Mouse (Mus musculus): ENCODE results near the gene Zmat3.
A peak's percentile ranks its signal among the peaks of the same experiment; 100 is the strongest.

The Zmat3 gene

DNA sequence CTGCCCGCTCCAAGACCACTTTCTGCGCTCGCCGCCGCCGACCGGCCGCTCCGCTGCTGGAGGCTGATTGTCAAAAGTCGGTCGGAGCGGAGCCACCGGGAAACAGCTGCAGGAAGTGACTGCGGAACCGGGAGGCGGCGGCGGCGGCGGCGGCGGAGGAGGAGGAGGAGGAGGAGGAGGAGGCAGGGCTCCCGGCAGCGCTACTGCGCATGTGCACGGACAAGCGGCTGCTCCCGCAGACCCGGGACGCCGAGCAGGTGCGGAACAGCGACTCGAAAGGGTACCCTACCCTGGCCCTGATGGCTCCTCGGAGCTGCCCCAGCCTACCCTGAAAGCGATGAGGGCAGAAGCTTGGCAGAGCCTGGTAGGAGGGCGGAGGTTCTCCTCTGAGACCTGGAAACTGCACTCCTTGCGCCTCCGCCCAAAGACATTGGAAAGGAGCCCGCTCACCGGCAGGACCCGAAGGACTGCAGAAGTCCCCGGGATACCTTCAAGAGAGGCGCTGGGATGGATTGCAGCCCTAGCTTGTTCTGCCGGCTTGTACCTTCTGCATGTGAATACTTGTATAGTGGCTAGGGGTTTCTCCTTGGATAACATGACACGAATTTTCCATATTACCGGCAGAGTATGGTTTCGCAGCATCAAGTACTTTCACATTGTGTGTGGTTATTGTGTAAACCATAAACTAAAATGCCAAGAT lies at the start of gene Zmat3:
TSS of gene Zmat3 (minus strand) at position 469 of the 700 bp plus-strand sequence.
- peak; percentile 76 to 84 for DNase-seq (ENCODE audit: low spot score in 2 of 2)

DNA sequence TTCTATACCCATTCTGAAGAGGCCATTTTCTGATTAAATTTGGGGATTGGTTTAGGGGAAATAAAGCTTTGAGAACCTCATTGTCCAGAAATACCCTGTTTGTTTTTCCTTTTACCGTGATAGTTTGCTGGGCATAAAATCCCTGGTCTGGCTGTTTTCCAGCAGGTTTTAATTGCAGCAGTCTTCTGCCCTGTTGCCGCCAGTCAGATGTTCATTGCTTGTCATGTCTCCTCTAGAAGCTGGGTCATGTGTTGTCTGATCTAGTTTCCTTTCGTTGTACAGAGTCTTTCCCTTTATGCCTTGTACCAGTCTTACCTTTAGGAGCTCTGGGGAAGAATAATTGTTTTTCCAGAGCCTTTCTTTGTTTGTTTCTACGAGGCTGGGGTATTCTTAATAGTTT lies 48.6 kb upstream of the Zmat3 start:
- no peak for DNase-seq (ENCODE audit: low spot score in 2 of 2)

DNA sequence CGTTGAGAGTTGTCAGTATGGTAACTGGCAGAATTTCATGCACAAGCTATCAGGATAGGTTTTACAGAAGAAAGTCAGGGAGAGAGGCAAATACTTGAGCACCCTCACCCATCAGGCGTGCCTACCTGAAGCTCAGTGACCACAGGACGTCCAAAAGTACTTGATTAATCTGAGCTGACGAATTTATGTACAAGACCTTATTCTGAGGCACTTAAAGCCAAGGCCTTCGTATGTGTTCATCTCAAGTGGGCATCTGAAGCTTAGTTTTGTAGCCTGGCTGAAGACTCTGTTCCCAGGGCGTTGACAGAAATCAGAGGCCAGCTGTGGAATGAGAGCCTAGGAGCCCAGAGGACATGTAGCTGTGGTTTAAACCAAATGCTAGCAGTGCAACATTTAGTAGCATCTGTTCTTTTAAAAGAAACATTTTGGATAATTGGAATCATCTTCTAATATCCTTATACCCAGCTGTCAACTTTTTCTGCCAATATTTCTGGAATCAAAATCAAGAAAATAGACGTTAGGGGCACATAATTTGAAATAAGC lies 46.8 kb upstream of the Zmat3 start:
- no peak for DNase-seq (ENCODE audit: low spot score in 2 of 2)

GRCm38 (mm10) chr3:32408811-32409273 lies 43.0 kb upstream of the Zmat3 start:
- no peak for DNase-seq (ENCODE audit: low spot score in 2 of 2)

DNA sequence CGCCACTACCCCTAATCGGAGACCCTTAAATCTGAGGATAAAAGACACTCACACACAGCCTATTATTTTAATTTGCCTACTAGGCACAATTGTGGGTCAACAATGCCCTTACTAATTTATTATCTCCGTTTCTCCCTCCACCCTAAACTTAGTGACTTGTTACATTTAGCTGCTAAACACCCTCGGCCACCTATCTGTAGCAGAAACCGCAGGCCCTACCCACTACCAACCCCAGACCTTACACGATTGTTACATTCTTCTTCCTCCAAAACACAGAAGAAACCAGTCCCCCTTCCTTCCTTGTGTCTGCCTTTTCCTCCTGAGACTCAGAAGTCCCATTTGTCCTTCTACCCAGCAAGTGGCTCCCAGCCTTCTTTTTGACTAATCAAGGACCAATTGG lies 41.0 kb upstream of the Zmat3 start:
- no peak for DNase-seq (ENCODE audit: low spot score in 2 of 2)

DNA sequence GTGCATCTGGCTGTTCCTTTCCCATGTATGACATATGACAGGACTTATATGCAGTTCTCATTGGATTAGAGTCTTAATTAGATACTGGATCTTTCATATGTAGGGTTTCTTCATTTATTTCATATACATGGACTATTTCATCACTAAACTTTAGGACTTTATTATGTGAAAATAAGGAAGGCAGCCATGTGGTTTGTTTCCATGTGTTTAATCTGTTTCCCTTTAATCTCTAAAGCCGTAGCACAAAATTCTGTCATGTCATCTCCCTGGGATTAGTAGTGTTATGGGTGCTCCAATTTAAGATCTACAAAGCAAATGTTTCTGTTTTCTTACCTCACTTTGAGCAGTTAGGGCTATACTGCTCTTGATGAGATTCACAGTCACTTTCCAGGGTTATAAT lies 39.9 kb upstream of the Zmat3 start:
- DNase-seq (ENCODE audit: low spot score in 2 of 2), result no peak

- no peak for DNase-seq (ENCODE audit: low spot score in 2 of 2)
Measured at GRCm38 (mm10) chr3:32402990-32403885, 37.4 kb upstream of the Zmat3 start.

- no peak for DNase-seq (ENCODE audit: low spot score in 2 of 2)
Measured at GRCm38 (mm10) chr3:32401591-32401990, 35.8 kb upstream of the Zmat3 start.

DNA sequence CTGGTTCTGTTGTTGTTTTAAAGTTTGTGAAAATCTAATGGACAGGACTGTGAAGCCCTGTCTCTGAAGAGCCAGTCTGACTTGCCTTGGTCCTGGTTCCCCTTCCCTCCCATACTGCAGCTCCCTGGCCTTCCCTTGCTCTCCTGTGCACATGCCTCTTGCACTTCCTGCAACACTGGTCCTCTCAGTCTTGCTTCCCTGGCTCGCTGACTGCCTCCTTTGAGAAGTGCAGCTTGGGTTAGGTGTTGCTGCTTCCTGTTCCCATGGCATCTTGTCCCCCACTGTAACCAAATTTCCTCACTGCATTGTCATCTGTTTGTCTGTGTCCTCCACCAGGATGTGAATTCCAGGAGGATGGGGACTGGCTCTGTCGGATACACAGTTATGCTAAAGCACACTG lies 34.1 kb upstream of the Zmat3 start:
- DNase-seq (ENCODE audit: low spot score in 2 of 2), result no peak

- DNase-seq (ENCODE audit: low spot score in 2 of 2), result no peak
Measured at GRCm38 (mm10) chr3:32399381-32399780, 33.6 kb upstream of the Zmat3 start.

GRCm38 (mm10) chr3:32398623-32399022 lies 32.8 kb upstream of the Zmat3 start:
- DNase-seq (ENCODE audit: low spot score in 2 of 2), result no peak

DNA sequence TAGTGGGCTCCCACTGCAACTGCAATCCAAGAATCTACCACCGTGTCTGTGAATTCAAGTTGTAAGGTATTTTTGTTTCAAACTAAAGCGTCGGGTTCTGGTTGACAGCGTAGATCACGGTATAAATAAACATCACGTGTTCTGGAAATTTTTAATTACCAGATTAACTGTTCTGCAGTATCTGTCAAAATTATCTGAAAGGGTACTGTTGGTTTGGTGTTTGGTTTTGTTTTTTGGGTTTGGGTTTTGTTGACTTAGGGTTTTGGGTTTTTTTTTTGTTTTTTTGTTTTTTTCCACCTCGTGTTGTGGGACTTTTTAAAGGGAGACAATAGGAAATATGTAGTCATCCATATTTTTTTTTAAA lies 32.3 kb upstream of the Zmat3 start:
- no peak for DNase-seq (ENCODE audit: low spot score in 2 of 2)

DNA sequence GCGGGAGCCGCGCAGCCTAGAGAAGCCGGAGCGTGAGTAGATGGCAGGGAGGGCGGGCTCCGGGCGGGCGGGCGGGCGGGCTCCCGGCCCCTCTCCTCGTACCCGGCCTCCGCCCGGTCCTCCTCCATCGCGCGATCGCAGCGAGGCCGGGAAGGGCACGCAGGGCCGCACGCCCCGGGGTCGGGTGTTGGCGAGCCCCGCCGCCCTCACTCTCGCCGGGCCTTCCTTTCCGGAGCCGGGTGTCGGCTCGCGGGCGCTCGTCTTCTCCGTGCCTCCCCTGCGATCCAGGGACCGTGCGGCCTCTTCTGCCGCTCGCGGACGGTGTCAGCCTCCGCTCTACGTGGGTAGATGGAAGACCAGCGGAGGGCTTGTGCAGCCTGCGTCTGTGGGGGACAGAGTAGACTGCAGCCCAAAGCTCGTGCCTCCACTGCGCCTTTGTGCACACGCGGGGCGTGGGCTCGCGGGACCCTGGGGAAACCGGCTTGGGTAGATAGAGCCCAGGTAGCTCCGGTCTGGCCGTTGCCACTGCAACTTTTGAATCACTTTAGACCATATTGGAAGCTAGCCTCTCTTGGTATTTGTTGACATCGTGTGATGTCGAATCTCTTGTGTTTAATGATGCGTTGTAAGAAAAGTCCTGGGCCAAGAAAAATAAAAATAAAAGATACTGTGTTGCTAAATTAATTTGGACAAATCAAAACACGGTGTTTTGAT lies 31.8 kb upstream of the Zmat3 start, which contains the start of gene Pik3ca:
TSS of gene Pik3ca (plus strand) at position 211 of the 714 bp plus-strand sequence.
- DNase-seq (ENCODE audit: low spot score in 2 of 2), result peak; percentile 35 to 48

DNA sequence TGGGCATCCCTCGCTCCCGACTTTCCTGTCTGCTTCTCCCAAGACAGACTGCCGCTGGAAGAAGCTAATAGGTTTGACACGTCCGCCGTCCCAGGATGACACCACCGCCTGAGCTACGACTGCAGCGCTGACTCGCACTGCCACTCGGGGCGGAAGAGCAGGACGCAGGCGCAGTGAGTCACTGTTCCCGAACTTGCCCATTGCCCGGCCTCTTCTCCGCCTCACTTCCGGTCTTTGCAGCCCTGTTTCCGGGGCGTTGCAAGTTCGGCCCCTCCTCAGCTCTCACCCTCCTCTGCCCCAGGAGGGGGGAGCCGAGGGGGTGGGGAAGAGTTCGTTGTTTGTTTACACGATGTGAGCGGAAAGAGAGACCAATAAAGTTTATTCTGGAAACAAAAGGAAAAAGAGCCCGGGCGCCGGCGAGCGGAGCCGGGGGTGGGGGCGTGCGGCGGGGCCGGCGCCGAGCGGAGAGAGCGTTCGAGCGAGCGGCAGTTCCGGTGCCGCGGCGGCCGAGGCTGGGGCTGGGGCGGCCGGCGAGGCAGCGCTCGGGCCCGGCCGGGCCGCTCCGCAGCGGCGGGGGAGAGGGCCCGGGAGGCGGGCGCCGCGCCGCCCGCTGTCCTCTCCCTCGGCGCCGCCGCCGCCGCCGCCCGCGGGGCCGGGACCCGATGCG lies 31.1 kb upstream of the Zmat3 start:
- DNase-seq (ENCODE audit: low spot score in 2 of 2), result peak; percentile 96 to 98

DNA sequence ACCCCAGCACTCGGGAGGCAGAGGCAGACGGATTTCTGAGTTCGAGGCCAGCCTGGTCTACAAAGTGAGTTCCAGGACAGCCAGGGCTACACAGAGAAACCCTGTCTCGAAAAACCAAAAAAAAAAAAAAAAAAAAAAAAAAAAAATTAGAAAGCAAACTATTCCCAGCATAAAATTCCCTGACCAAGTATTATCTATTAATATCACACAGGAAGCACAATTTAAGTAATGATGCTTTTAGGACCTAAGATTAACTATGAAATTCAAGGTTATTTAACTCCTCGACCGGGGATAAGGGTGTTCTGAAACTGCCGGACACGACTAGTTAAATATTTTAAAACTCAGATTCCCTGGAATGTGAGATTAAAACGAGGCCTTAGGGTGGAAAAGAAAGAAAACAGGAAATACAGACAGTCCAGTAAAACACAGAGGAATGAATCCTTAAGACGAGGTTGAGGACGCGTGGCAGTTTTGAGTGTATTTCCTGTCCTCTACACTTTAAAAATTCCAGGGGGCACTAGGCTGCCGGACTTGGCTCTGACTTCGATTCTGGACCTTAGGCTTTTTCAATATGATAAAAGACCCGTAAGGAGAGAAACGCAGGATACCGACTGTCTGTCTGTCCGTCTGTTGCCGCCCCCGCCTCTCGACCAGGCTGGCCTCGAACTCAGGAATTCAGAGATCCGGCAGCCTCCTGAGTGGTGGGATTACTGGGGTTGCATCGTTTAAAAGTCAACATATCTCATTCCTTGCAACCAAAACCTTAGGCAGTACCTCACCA lies 30.1 kb upstream of the Zmat3 start:
- DNase-seq (ENCODE audit: low spot score in 2 of 2), result peak; percentile 13 to 19

- no peak for DNase-seq (ENCODE audit: low spot score in 2 of 2)
Measured at GRCm38 (mm10) chr3:32393986-32394385, 28.2 kb upstream of the Zmat3 start.

- DNase-seq (ENCODE audit: low spot score in 2 of 2), result no peak
Measured at GRCm38 (mm10) chr3:32392841-32393240, 27.0 kb upstream of the Zmat3 start.

DNA sequence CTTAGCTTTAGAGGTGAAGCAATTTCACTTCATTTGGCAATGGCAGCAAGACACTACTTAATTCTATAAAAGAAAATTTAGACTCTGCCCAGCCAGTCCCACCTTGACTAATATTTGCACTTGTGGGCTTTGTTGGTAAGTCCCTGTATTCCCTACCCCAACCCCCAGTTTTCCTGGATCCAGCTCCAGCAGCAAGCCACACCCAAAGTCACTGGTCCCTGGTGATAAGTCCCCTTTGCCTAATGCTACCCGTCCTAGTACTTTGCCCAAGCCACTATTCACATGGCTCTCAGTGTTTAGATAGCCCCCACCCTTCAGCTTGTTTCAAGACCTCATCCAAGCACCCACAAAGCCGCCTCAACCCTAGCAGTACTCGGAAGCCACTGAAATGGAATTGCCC lies 15.7 kb upstream of the Zmat3 start:
- no peak for DNase-seq (ENCODE audit: low spot score in 2 of 2)

DNA sequence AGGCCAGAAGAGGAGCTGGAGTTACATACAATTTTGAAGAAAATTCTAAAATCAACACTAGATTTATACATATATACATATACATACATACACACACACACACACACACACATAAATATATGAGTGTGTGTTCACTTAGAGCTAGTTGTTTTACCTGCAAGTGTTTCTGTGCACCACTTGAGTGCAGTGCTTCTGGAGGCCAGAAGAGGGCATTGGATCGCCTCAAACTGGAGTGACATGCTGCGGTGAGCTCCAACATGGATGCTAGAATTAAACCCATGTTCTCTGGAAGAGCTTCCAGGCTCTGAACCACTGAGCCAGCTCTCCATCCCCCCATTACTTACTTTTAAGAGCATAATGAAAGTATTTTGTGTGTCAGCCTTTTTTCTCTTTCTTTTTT lies 14.1 kb upstream of the Zmat3 start:
- no peak for DNase-seq (ENCODE audit: low spot score in 2 of 2)

DNA sequence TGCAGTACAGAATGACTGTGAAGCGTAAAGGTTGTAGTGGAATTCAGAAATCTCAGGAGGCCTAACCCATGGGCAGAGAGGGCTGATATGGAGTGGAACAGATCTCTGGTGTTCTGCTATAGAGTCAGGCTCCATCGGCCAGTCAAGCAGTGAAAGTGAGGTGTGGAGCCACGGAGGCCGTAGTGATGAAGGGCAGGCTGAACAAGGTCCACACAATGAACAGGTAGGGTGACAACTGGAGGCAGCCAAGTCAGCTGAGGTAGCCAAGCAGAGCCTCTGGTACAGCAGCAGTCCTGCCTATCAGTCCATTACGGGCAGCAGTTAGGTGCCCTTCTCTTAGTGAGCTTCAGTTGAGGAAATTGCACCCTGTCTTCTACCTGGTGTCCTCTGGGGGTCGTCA lies 7.4 kb upstream of the Zmat3 start:
- DNase-seq (ENCODE audit: low spot score in 2 of 2), result no peak

DNA sequence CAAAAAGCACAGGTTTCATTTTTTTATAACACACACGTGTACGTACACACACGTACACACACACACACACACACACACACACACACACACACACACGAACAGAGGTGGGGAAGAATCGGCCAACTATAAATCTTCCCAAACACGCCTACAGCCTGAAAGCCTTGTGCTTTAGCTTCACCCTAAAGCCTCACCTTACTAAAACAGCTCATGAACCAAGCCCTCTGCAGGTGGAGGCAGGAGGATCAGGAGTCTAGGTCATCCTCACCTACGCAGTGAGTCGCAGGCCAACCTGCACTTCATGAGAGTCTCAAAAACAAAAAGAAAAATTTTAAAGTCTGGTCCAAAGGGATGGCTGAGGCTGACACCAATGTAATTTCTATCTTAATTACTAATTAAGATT lies 6.7 kb upstream of the Zmat3 start:
- no peak for DNase-seq (ENCODE audit: low spot score in 2 of 2)
